In genomic region chr14:13252594-13252993, GRCm38 (mm10) we compare ENCODE assay signal across 27 mouse cellular contexts. TPM values are rescaled to one million over a fixed set of nuclear protein-coding genes. Genes with fewer than 3 reads are reported as not detected.
DNase-seq lines count a peak whose midpoint lies in the region; ATAC-seq and TF ChIP-seq lines count a peak whose summit lies in the region.
"Had no signal": no experiment of that assay in that cellular context is flagged by ENCODE, and none has a peak within 500 bp of the region (broad histone marks: within the 10 kb centered on the region; RNA-seq: fewer than 3 reads in every experiment).

No protein-coding gene starts in this region.

- H3K4me2 ChIP-seq in kidney, postnatal 0 days (ENCODE audit: low read length): no peak overlapping the region
- H3K4me2 ChIP-seq in hindbrain, postnatal 0 days (ENCODE audit: low read depth, low read length): no peak overlapping the region
- H3K4me2 ChIP-seq: embryonic facial prominence, embryonic 13.5 days; embryonic facial prominence, embryonic 15.5 days; forebrain, embryonic 12.5 days had no signal

- TF ChIP-seq CTCF in kidney, postnatal 0 days (IDR thresholded peaks at IDR 0.05; ENCODE audit: low read depth): no peak
- no peak for TF ChIP-seq CTCF in hindbrain, postnatal 0 days (IDR thresholded peaks at IDR 0.05; ENCODE audit: low read depth)

- no peak overlapping the region for H3K27ac ChIP-seq in kidney, postnatal 0 days
- H3K27ac ChIP-seq in hindbrain, postnatal 0 days: no peak overlapping the region
- H3K27ac ChIP-seq: embryonic facial prominence, embryonic 13.5 days; embryonic facial prominence, embryonic 15.5 days; forebrain, embryonic 10.5 days; forebrain, embryonic 12.5 days had no signal

- no peaks in the 10 kb centered on the region for H3K36me3 ChIP-seq in kidney, postnatal 0 days (ENCODE audit: insufficient read depth, low read length)
- H3K36me3 ChIP-seq in hindbrain, postnatal 0 days (ENCODE audit: insufficient read depth, low read length): no peaks in the 10 kb centered on the region
- H3K36me3 ChIP-seq: embryonic facial prominence, embryonic 13.5 days; embryonic facial prominence, embryonic 15.5 days; forebrain, embryonic 10.5 days; forebrain, embryonic 12.5 days; G1E had no signal

- peak; percentile 46; the same call in 1 of the 2 replicates for ATAC-seq in kidney, postnatal 0 days (replicated peaks; ENCODE audit: low FRiP score, low read depth)
- ATAC-seq in hindbrain, postnatal 0 days: no peak
- ATAC-seq: activated CD4-positive, CD25-positive, alpha-beta regulatory T cell, adult 4 months; CD4-positive, CD25-positive, alpha-beta regulatory T cell, adult 4 months; forebrain, embryonic 14.5 days; forebrain, embryonic 16.5 days had no signal

- H3K9ac ChIP-seq in kidney, postnatal 0 days (ENCODE audit: low read depth, low read length): no peak overlapping the region
- no peak overlapping the region for H3K9ac ChIP-seq in hindbrain, postnatal 0 days (replicated peaks; ENCODE audit: low read length)
- H3K9ac ChIP-seq: embryonic facial prominence, embryonic 13.5 days; embryonic facial prominence, embryonic 15.5 days; forebrain, embryonic 12.5 days had no signal

- WGBS in kidney, postnatal 0 days: 96% methylated on average over 1 of the region's 1 CpGs
- WGBS in hindbrain, postnatal 0 days: 100% methylated on average over 1 of the region's 1 CpGs

- no peaks in the 10 kb centered on the region for H3K27me3 ChIP-seq in kidney, postnatal 0 days (ENCODE audit: insufficient read depth, low read length)
- H3K27me3 ChIP-seq in hindbrain, postnatal 0 days (ENCODE audit: insufficient read depth, low read length): no peaks in the 10 kb centered on the region
- H3K27me3 ChIP-seq: CH12.LX; embryonic facial prominence, embryonic 13.5 days; embryonic facial prominence, embryonic 15.5 days; forebrain, embryonic 12.5 days had no signal

- no peak overlapping the region for H3K4me3 ChIP-seq in kidney, postnatal 0 days (replicated peaks; ENCODE audit: low read depth, low read length)
- no peak overlapping the region for H3K4me3 ChIP-seq in hindbrain, postnatal 0 days (ENCODE audit: low read length)
- H3K4me3 ChIP-seq: embryonic facial prominence, embryonic 13.5 days; embryonic facial prominence, embryonic 15.5 days; erythroblast, embryonic 14.5 days; forebrain, embryonic 10.5 days; forebrain, embryonic 12.5 days had no signal

- no peaks in the 10 kb centered on the region for H3K4me1 ChIP-seq in kidney, postnatal 0 days (replicated peaks; ENCODE audit: insufficient read depth, low read length)
- no peaks in the 10 kb centered on the region for H3K4me1 ChIP-seq in hindbrain, postnatal 0 days (ENCODE audit: insufficient read depth, low read length)
- H3K4me1 ChIP-seq: embryonic facial prominence, embryonic 13.5 days; embryonic facial prominence, embryonic 15.5 days; forebrain, embryonic 12.5 days had no signal

- DNase-seq in kidney, postnatal 0 days (ENCODE audit: low spot score): no peak
- DNase-seq in kidney, postnatal 14 days: no peak
- DNase-seq in Muller cell, postnatal 12 days (ENCODE audit: inconsistent ontology term): peak; percentile 61
- no peak for DNase-seq in hindbrain, postnatal 0 days (ENCODE audit: low spot score)
- DNase-seq in thymus, postnatal 25 days: no peak
- DNase-seq: adrenal gland, adult 8-10 months; adrenal gland, postnatal 14 days; adrenal gland, postnatal 36 days; B cell, adult 2 months; cerebellum, adult 18-20 months; cerebellum, adult 8-10 months; cerebellum, adult 9-11 months; cerebellum, postnatal 14 days; cerebellum, postnatal 36 days; embryo, embryonic 11 days had no signal

- no peaks in the 10 kb centered on the region for H3K9me3 ChIP-seq in kidney, postnatal 0 days (replicated peaks; ENCODE audit: low read length)
- H3K9me3 ChIP-seq in hindbrain, postnatal 0 days (ENCODE audit: low read length): no peaks in the 10 kb centered on the region
- H3K9me3 ChIP-seq: embryonic facial prominence, embryonic 13.5 days; embryonic facial prominence, embryonic 15.5 days; forebrain, embryonic 10.5 days; forebrain, embryonic 12.5 days; G1E had no signal

RNA-seq across cellular contexts. Expression of gene Synpr, which starts 32.0 kb away (rescaled TPM):
- 0.75 and 1.0 TPM in 2 replicates for polyA plus RNA-seq in kidney, postnatal 0 days (2015; fragmentation: Nextera tagmentation; extraction: Ambion mirVana)
- total RNA-seq in hindbrain, postnatal 0 days (2014; rRNA removed): 57.9 and 58.2 TPM in 2 replicates
- polyA plus RNA-seq in hindbrain, postnatal 0 days (2015; fragmentation: Nextera tagmentation; extraction: Ambion mirVana): 58.4 and 59.9 TPM in 2 replicates
- total RNA-seq: CH12.LX; common myeloid progenitor, adult 5-6 weeks had no signal
- polyA plus RNA-seq: activated CD4-positive, CD25-positive, alpha-beta regulatory T cell, adult 4 months; erythroblast, embryonic 14.5 days; G1E had no signal

Comparison
In these comparisons a context has a peak if more than half of its experiments do, and no peak if none do; other contexts are left out.
1. RNA of gene Synpr, which starts 32.0 kb away (polyA plus RNA-seq): 58.4 to 59.9 TPM in hindbrain, postnatal 0 days; 0.75 to 1.0 TPM in kidney, postnatal 0 days; every median in the first group is over 10 times any median in the second.